Comparison of ENCODE assay signal across 27 mouse cellular contexts in the genomic region with DNA sequence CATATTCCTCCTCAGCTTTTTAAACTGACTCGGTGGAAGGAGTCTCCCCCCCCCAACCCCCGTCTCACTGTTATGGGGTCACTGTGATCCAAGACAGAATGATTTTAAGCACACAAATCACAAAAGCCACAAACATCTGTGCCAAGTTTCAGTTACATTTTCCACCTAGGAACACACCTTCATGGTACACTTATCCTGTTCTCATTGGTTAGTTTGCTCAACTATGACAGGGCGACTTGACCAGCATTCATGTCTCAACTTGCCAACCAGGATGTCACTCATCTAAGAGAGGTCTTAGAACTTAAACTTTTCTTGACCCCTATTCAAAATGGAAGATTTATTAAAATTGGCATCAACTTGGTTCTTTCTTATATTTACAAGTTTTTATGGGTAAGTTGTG. TPM values are rescaled to one million over a fixed set of nuclear protein-coding genes. Genes with fewer than 3 reads are reported as not detected.
"Had no signal": no experiment of that assay in that cellular context is flagged by ENCODE, and none has a peak within 500 bp of the region (broad histone marks: within the 10 kb centered on the region; RNA-seq: fewer than 3 reads in every experiment).

No protein-coding gene starts in this region.

- H3K27me3 ChIP-seq: embryonic facial prominence, embryonic 12.5 days; embryonic facial prominence, embryonic 13.5 days; embryonic facial prominence, embryonic 15.5 days; forebrain, embryonic 12.5 days; forebrain, embryonic 13.5 days; forebrain, embryonic 15.5 days had no signal

- H3K4me2 ChIP-seq: embryonic facial prominence, embryonic 12.5 days; embryonic facial prominence, embryonic 13.5 days; embryonic facial prominence, embryonic 15.5 days; forebrain, embryonic 12.5 days; forebrain, embryonic 13.5 days; forebrain, embryonic 15.5 days had no signal

- DNase-seq: cerebellum, adult 9-10 months; cerebellum, adult 9-11 months; cerebellum, postnatal 10 days; cerebellum, postnatal 14 days; cerebellum, postnatal 25 days; cerebellum, postnatal 36 days; embryo, embryonic 11 days; forebrain, postnatal 0 days; gastrocnemius, adult 2 months; gastrocnemius, postnatal 10 days; gastrocnemius, postnatal 14 days; gastrocnemius, postnatal 25 days; gastrocnemius, postnatal 36 days; heart, adult 11 months; heart, adult 18-20 months; heart, adult 2 months had no signal

- H3K9me3 ChIP-seq: embryonic facial prominence, embryonic 12.5 days; embryonic facial prominence, embryonic 15.5 days; forebrain, embryonic 12.5 days; forebrain, embryonic 15.5 days had no signal

- H3K9ac ChIP-seq: embryonic facial prominence, embryonic 12.5 days; embryonic facial prominence, embryonic 13.5 days; embryonic facial prominence, embryonic 15.5 days; forebrain, embryonic 12.5 days; forebrain, embryonic 13.5 days; forebrain, embryonic 15.5 days; forebrain, postnatal 0 days had no signal

- H3K27ac ChIP-seq: embryonic facial prominence, embryonic 10.5 days; embryonic facial prominence, embryonic 12.5 days; embryonic facial prominence, embryonic 13.5 days; embryonic facial prominence, embryonic 15.5 days; forebrain, embryonic 10.5 days; forebrain, embryonic 12.5 days; forebrain, embryonic 13.5 days; forebrain, embryonic 15.5 days; gastrocnemius, adult 2 months; heart, adult 2 months had no signal

- H3K4me1 ChIP-seq: embryonic facial prominence, embryonic 10.5 days; embryonic facial prominence, embryonic 12.5 days; embryonic facial prominence, embryonic 13.5 days; embryonic facial prominence, embryonic 15.5 days; forebrain, embryonic 10.5 days; forebrain, embryonic 12.5 days; forebrain, embryonic 13.5 days; forebrain, embryonic 15.5 days had no signal

- H3K36me3 ChIP-seq: embryonic facial prominence, embryonic 10.5 days; embryonic facial prominence, embryonic 12.5 days; embryonic facial prominence, embryonic 13.5 days; embryonic facial prominence, embryonic 15.5 days; forebrain, embryonic 10.5 days; forebrain, embryonic 12.5 days; forebrain, embryonic 15.5 days had no signal

- H3K4me3 ChIP-seq: embryonic facial prominence, embryonic 10.5 days; embryonic facial prominence, embryonic 12.5 days; embryonic facial prominence, embryonic 13.5 days; embryonic facial prominence, embryonic 15.5 days; erythroblast, embryonic 14.5 days; forebrain, embryonic 10.5 days; forebrain, embryonic 12.5 days; forebrain, embryonic 13.5 days; forebrain, embryonic 15.5 days; gastrocnemius, adult 2 months; heart, adult 2 months had no signal

RNA-seq across cellular contexts. Expression of a gene that starts 31.8 kb away (rescaled TPM):
- total RNA-seq: gastrocnemius, adult 2 months; gastrocnemius, adult 8-10 months; gastrocnemius, postnatal 10 days; gastrocnemius, postnatal 14 days; gastrocnemius, postnatal 25 days; gastrocnemius, postnatal 36 days had no signal
- polyA plus RNA-seq: embryonic facial prominence, embryonic 10.5 days; embryonic facial prominence, embryonic 11.5 days; embryonic facial prominence, embryonic 12.5 days; erythroblast, embryonic 14.5 days; forebrain, embryonic 10.5 days; forebrain, embryonic 12.5 days had no signal
